ENCODE assay signal across 11 mouse cellular contexts in genomic region chr6:7846726-7847439, GRCm38 (mm10). TPM values are rescaled to one million over a fixed set of nuclear protein-coding genes. Genes with fewer than 3 reads are reported as not detected.
DNase-seq lines count a peak whose midpoint lies in the region; ATAC-seq and TF ChIP-seq lines count a peak whose summit lies in the region.
"Had no signal": no experiment of that assay in that cellular context is flagged by ENCODE, and none has a peak within 500 bp of the region (broad histone marks: within the 10 kb centered on the region; RNA-seq: fewer than 3 reads in every experiment).

No protein-coding gene starts in this region.

- no peak for DNase-seq in heart, embryonic 10.5 days (ENCODE audit: low spot score)
- no peak for DNase-seq in heart, adult 2 months
- DNase-seq in midbrain, embryonic 14.5 days = no peak
- DNase-seq in thymus, postnatal 4 days = peak; percentile 81
- no peak for DNase-seq in testis, postnatal 10 days (ENCODE audit: low spot score)
- DNase-seq in cerebellum, adult 18-20 months = no peak
- DNase-seq: cerebellum, adult 9-10 months; kidney, postnatal 10 days; right cerebral cortex, postnatal 4 days had no signal

- TF ChIP-seq CTCF in heart, adult 2 months (IDR thresholded peaks at IDR 0.05) = no peak

- peaks cover 29% of the 10 kb centered on the region for H3K4me1 ChIP-seq in heart, embryonic 10.5 days
- peaks cover 8% of the 10 kb centered on the region for H3K4me1 ChIP-seq in heart, adult 2 months (ENCODE audit: control insufficient read depth, insufficient read depth, low read length)
- H3K4me1 ChIP-seq in midbrain, embryonic 14.5 days (ENCODE audit: control insufficient read depth, insufficient read depth, low read length) = peaks cover 15% of the 10 kb centered on the region
- peaks cover 26% of the 10 kb centered on the region for H3K4me1 ChIP-seq in midbrain, embryonic 13.5 days (replicated peaks)
- peaks cover 15% of the 10 kb centered on the region for H3K4me1 ChIP-seq in midbrain, embryonic 15.5 days

- peak overlapping the region; percentile 22; the same call in 1 of the 2 replicates for H3K4me3 ChIP-seq in heart, embryonic 10.5 days
- H3K4me3 ChIP-seq in heart, adult 2 months = no peak overlapping the region
- H3K4me3 ChIP-seq in midbrain, embryonic 14.5 days (replicated peaks; ENCODE audit: low read depth, low read length) = 0 out of 2 replicates have a peak overlapping the region, but pooled peaks have one; percentile 5
- H3K4me3 ChIP-seq in midbrain, embryonic 13.5 days (replicated peaks) = no peak overlapping the region
- no peak overlapping the region for H3K4me3 ChIP-seq in midbrain, embryonic 15.5 days

- 79% methylated on average over 8 of the region's 8 CpGs for WGBS in heart, embryonic 10.5 days
- 67% methylated on average over 8 of the region's 8 CpGs for WGBS in heart, adult 2 months
- WGBS in midbrain, embryonic 14.5 days = 76% methylated on average over 8 of the region's 8 CpGs
- 79% methylated on average over 8 of the region's 8 CpGs for WGBS in midbrain, embryonic 13.5 days
- 74% methylated on average over 8 of the region's 8 CpGs for WGBS in midbrain, embryonic 15.5 days

- no peak for TF ChIP-seq EP300 in heart, adult 2 months (IDR thresholded peaks at IDR 0.05; ENCODE audit: insufficient read depth, low read depth, low read length)

- 0 out of 2 replicates have a peak overlapping the region, but pooled peaks have one; percentile 0 for H3K27ac ChIP-seq in heart, embryonic 10.5 days
- no peak overlapping the region for H3K27ac ChIP-seq in heart, adult 2 months
- H3K27ac ChIP-seq in midbrain, embryonic 14.5 days (replicated peaks; ENCODE audit: low read depth, low read length) = no peak overlapping the region
- no peak overlapping the region for H3K27ac ChIP-seq in midbrain, embryonic 13.5 days
- no peak overlapping the region for H3K27ac ChIP-seq in midbrain, embryonic 15.5 days

- H3K79me2 ChIP-seq in heart, adult 2 months (replicated peaks; ENCODE audit: control insufficient read depth, insufficient read depth, low read length) = peaks cover 3% of the 10 kb centered on the region

- no peaks in the 10 kb centered on the region for H3K27me3 ChIP-seq in heart, embryonic 10.5 days (ENCODE audit: insufficient read depth, poor library complexity, severe bottlenecking)
- H3K27me3 ChIP-seq in heart, adult 2 months (ENCODE audit: control insufficient read depth, insufficient read depth, low read length) = no peaks in the 10 kb centered on the region
- no peaks in the 10 kb centered on the region for H3K27me3 ChIP-seq in midbrain, embryonic 14.5 days (ENCODE audit: control insufficient read depth, insufficient read depth, low read length)
- no peaks in the 10 kb centered on the region for H3K27me3 ChIP-seq in midbrain, embryonic 13.5 days
- no peaks in the 10 kb centered on the region for H3K27me3 ChIP-seq in midbrain, embryonic 15.5 days (replicated peaks)

- no peak for TF ChIP-seq POLR2A in heart, adult 2 months (IDR thresholded peaks at IDR 0.05; ENCODE audit: insufficient read depth, low read depth, low read length)

- no peak for ATAC-seq in midbrain, embryonic 14.5 days (ENCODE audit: low FRiP score, low TSS enrichment)
- ATAC-seq in midbrain, embryonic 13.5 days = no peak
- no peak for ATAC-seq in midbrain, embryonic 15.5 days (replicated peaks)

- intact Hi-C loops in heart, adult 2 months (cut with DNase I) = loop anchor here (5.0 kb wide), 1 partner anchor 135 kb away; no protein-coding TSS in a partner anchor

- H3K4me2 ChIP-seq in midbrain, embryonic 14.5 days (ENCODE audit: low read length) = peak overlapping the region; percentile 34
- H3K4me2 ChIP-seq in midbrain, embryonic 13.5 days (replicated peaks) = no peak overlapping the region; the same call in 1 of the 2 replicates
- H3K4me2 ChIP-seq in midbrain, embryonic 15.5 days = peak overlapping the region; percentile 18

- no peaks in the 10 kb centered on the region for H3K36me3 ChIP-seq in heart, embryonic 10.5 days
- peaks cover 8% of the 10 kb centered on the region for H3K36me3 ChIP-seq in heart, adult 2 months (ENCODE audit: control insufficient read depth, insufficient read depth, low read length)
- no peaks in the 10 kb centered on the region for H3K36me3 ChIP-seq in midbrain, embryonic 14.5 days (ENCODE audit: control insufficient read depth, insufficient read depth, low read length)
- no peaks in the 10 kb centered on the region for H3K36me3 ChIP-seq in midbrain, embryonic 13.5 days
- H3K36me3 ChIP-seq in midbrain, embryonic 15.5 days (replicated peaks) = no peaks in the 10 kb centered on the region

- H3K9ac ChIP-seq in heart, adult 2 months (ENCODE audit: low read depth, low read length) = no peak overlapping the region
- H3K9ac ChIP-seq in midbrain, embryonic 14.5 days (replicated peaks; ENCODE audit: low read length) = no peak overlapping the region
- no peak overlapping the region for H3K9ac ChIP-seq in midbrain, embryonic 13.5 days (replicated peaks)
- no peak overlapping the region for H3K9ac ChIP-seq in midbrain, embryonic 15.5 days

- H3K9me3 ChIP-seq in heart, embryonic 10.5 days = no peaks in the 10 kb centered on the region
- no peaks in the 10 kb centered on the region for H3K9me3 ChIP-seq in midbrain, embryonic 14.5 days (ENCODE audit: control insufficient read depth, low read length)
- no peaks in the 10 kb centered on the region for H3K9me3 ChIP-seq in midbrain, embryonic 13.5 days
- no peaks in the 10 kb centered on the region for H3K9me3 ChIP-seq in midbrain, embryonic 15.5 days

RNA-seq across cellular contexts. Expression of gene C1galt1, which starts 2.2 kb away (rescaled TPM):
- polyA plus RNA-seq in heart, embryonic 10.5 days (2016; fragmentation: Nextera tagmentation; extraction: Ambion mirVana) = 3.4 and 3.5 TPM in 2 replicates
- 10 to 100 TPM; 13.3 to 15.1 TPM for total RNA-seq in heart, adult 2 months (2021)
- 2.6 and 6.3 TPM in 2 replicates for polyA plus RNA-seq in heart, adult 2 months (2012; rRNA removed)
- 3.5 and 4.3 TPM in 2 replicates for polyA plus RNA-seq in midbrain, embryonic 14.5 days (2014; fragmentation: Nextera tagmentation; extraction: Ambion mirVana)
- polyA plus RNA-seq in midbrain, embryonic 13.5 days (2015; fragmentation: Nextera tagmentation; extraction: Ambion mirVana) = 1.4 and 1.6 TPM in 2 replicates
- polyA plus RNA-seq in midbrain, embryonic 15.5 days (2015; fragmentation: Nextera tagmentation; extraction: Ambion mirVana) = 1.6 and 1.8 TPM in 2 replicates

Comparison
In these comparisons a context has a peak if more than half of its experiments do, and no peak if none do; other contexts are left out.
1. H3K4me3 ChIP-seq: peak in heart, embryonic 10.5 days (single experiment) and midbrain, embryonic 14.5 days (single experiment); none in heart, adult 2 months (single experiment), midbrain, embryonic 13.5 days (single experiment) and midbrain, embryonic 15.5 days (single experiment).